Mouse (Mus musculus): Measurements from ENCODE around the gene Lrriq4. TPM values are rescaled to one million over a fixed set of nuclear protein-coding genes. Genes with fewer than 3 reads are reported as not detected.
"Not testable (repeated sequence)": the region's sequence is repeated elsewhere in the genome, so short reads cannot be mapped to it uniquely, and the experiment has no call there.

Gene Lrriq4
- polyA plus RNA-seq, 1 experiment from 2014 or later = not detected

DNA sequence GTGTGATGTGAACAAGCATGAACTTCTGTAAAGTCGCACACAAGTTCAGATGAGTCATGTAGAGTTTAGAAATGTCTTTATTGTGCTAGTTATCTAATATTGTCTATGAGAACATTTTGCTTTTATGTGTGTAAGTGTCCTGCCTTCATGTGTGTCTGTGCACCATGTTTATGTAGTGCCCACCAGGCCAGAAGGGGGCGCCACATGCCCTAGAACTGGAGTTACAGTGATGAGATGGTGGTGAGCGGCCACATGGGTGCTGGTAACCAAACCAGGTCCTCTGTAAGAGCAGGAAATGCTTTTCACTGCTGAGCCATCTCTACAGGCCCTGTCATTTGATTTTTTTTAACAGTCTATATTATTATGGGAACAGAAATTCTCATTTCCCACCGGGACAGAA lies 8.7 kb upstream of the Lrriq4 start:
- Histone ChIP-seq H3K36me3 (ENCODE audit: inconsistent target) (no peaks in the 10 kb centered on the region), H3K27ac (no peak overlapping the region), H3K79me2 (ENCODE audit: inconsistent target) (no peaks in the 10 kb centered on the region), H3K4me3 (ENCODE audit: inconsistent target) (no peak overlapping the region)
- WGBS (ENCODE audit: missing documents) = 83% methylated on average over 4 of the region's 4 CpGs

DNA sequence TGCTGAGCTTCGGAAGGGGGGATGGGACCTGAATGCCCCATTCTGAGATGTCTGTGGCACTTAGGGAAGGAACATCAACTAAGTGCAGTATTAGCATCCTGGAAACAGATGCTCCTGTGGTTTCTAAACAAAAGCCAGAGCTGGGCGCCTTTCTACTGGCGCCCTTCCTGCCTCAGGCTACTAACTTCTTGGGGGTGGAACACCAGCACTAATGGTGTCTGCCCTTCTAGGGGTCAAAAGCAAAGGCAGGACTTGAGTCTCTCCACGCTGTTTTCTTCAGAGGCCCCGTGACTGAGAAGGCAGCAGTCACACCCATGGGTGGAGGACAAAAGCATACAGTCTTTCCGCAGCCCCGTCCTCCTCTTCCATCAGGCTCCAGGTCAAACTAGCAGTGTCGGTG lies 2.5 kb downstream of the Lrriq4 start:
- no peak overlapping the region for H3K4me3 ChIP-seq (ENCODE audit: inconsistent target)
- WGBS (ENCODE audit: missing documents) = 75% methylated on average over 8 of the region's 8 CpGs

GRCm38 (mm10) chr3:30647440-30648090 lies 3.3 kb downstream of the Lrriq4 start, which contains the start of gene Lrrc34:
TSS of gene Lrrc34 (minus strand) at chr3:30647869.
- Histone ChIP-seq H3K27ac (no peak within 1 kb of the TSS), H3K79me2 (ENCODE audit: inconsistent target) (no peaks in the 10 kb centered on the region), H3K36me3 (ENCODE audit: inconsistent target) (no peaks in the 10 kb centered on the region), H3K4me3 (ENCODE audit: inconsistent target) (no peak within 1 kb of the TSS)
- 6% methylated on average over 25 of the region's 25 CpGs for WGBS (ENCODE audit: missing documents)

More for the DNA sequence above, 2.5 kb downstream of the Lrriq4 start:
- H3K27ac ChIP-seq = no peak overlapping the region
- H3K36me3 ChIP-seq (ENCODE audit: inconsistent target) = no peaks in the 10 kb centered on the region
- H3K79me2 ChIP-seq (ENCODE audit: inconsistent target) = no peaks in the 10 kb centered on the region

- WGBS (ENCODE audit: missing documents) = 88% methylated on average over 2 of the region's 2 CpGs
- Histone ChIP-seq H3K36me3 (ENCODE audit: inconsistent target) (no peaks in the 10 kb centered on the region), H3K4me3 (ENCODE audit: inconsistent target) (no peak overlapping the region), H3K79me2 (ENCODE audit: inconsistent target) (no peaks in the 10 kb centered on the region), H3K27ac (no peak overlapping the region)
These were observed 4.2 kb downstream of the Lrriq4 start for GRCm38 (mm10) chr3:30648466-30648865.

DNA sequence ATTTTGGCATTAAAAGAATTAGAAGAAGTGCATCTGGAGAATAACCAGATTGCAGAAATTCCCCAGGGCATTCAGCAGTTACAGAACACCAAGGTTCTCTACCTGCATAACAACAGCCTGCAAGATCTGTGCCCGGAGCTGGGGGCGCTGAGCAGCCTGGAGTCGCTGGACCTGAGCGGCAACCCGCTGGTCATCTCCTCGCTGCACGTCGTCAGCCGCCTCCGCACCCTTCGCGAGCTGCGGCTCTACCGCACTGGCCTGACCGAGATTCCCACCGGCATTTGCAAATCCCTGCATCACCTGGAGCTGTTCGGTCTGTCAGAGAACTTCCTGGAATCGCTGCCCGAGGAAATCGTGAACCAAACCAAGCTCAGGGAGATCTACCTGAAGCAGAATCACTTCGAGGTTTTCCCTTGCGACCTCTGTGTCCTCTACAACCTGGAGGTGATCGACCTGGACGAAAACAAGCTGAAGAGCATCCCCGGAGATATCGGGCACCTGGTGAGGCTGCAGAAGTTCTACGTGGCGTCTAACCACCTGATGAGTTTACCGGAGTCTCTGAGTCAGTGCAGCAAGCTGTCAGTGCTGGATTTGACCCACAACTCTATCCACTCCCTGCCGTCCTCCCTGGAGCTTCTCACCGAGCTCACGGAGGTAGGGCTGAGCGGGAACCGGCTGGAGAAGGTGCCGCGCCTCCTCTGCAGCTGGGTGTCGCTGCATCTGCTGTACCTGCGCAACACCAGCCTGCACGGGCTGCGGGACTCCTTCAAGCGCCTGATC lies 5.9 kb downstream of the Lrriq4 start:
- H3K79me2 ChIP-seq (ENCODE audit: inconsistent target) = no peaks in the 10 kb centered on the region
- H3K36me3 ChIP-seq (ENCODE audit: inconsistent target) = no peaks in the 10 kb centered on the region
- no peak overlapping the region for H3K27ac ChIP-seq
- 2% methylated on average over 41 of the region's 41 CpGs for WGBS (ENCODE audit: missing documents)
- H3K4me3 ChIP-seq (ENCODE audit: inconsistent target) = no peak overlapping the region

DNA sequence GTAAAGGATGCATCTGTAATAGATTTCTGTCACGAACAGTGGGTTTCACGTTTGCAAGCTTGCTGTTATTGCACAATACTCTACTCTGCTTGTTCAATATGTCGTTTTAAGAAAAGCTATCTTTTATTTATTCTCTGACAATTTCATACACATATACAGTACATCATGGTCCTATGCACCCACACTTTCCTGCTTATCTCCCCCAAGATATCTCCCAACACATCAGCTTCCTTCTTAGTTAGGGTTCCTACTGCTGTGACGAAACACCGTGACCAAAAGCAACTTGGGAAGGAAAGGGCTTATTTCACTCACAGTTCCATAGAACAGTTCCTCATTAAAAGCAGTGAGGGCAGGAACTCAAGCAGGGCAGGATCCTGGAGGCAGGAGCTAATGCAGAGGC lies 11.6 kb downstream of the Lrriq4 start:
- WGBS (ENCODE audit: missing documents) = 24% methylated on average over 5 of the region's 5 CpGs
- no peaks in the 10 kb centered on the region for H3K36me3 ChIP-seq (ENCODE audit: inconsistent target)
- H3K27ac ChIP-seq = no peak overlapping the region
- H3K4me3 ChIP-seq (ENCODE audit: inconsistent target) = no peak overlapping the region
- H3K79me2 ChIP-seq (ENCODE audit: inconsistent target) = no peaks in the 10 kb centered on the region

GRCm38 (mm10) chr3:30658486-30658885 lies 14.2 kb downstream of the Lrriq4 start:
- Histone ChIP-seq H3K79me2 (ENCODE audit: inconsistent target) (no peaks in the 10 kb centered on the region), H3K4me3 (ENCODE audit: inconsistent target) (no peak overlapping the region), H3K27ac (no peak overlapping the region), H3K36me3 (ENCODE audit: inconsistent target) (no peaks in the 10 kb centered on the region)
- 90% methylated on average over 9 of the region's 9 CpGs for WGBS (ENCODE audit: missing documents)

DNA sequence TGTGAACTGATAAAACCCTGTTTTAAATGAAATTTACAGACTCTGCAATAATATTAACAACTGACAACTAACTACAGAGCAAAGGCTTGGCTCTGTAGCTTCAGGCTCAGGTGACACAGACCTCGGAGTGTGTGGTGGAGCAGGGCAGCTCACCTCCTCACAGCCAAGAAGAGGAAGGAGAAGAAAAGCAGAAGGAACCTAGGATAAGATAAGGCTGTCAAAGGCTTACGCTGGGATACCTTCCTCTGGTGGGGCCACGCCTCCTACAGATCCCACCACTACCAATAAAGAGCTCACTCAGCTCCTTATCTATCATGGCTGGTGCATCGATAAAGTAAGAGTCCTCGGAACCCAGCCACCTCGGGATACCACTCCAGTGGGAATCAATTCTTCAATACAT lies 38.9 kb downstream of the Lrriq4 start:
- 52% methylated on average over 6 of the region's 6 CpGs for WGBS (ENCODE audit: missing documents)
- H3K36me3 ChIP-seq (ENCODE audit: inconsistent target) = no peaks in the 10 kb centered on the region
- no peak overlapping the region for H3K27ac ChIP-seq
- no peak overlapping the region for H3K4me3 ChIP-seq (ENCODE audit: inconsistent target)
- H3K79me2 ChIP-seq (ENCODE audit: inconsistent target) = no peaks in the 10 kb centered on the region

GRCm38 (mm10) chr3:30687216-30687615 lies 42.9 kb downstream of the Lrriq4 start:
- Histone ChIP-seq H3K4me3 (ENCODE audit: inconsistent target) (no peak overlapping the region), H3K27ac (no peak overlapping the region), H3K36me3 (ENCODE audit: inconsistent target) (no peaks in the 10 kb centered on the region), H3K79me2 (ENCODE audit: inconsistent target) (no peaks in the 10 kb centered on the region)
- WGBS (ENCODE audit: missing documents) = 89% methylated on average over 3 of the region's 3 CpGs

GRCm38 (mm10) chr3:30690976-30691375 lies 46.7 kb downstream of the Lrriq4 start:
- Histone ChIP-seq H3K36me3 (ENCODE audit: inconsistent target) (no peaks in the 10 kb centered on the region), H3K27ac (no peak overlapping the region), H3K79me2 (ENCODE audit: inconsistent target) (no peaks in the 10 kb centered on the region), H3K4me3 (ENCODE audit: inconsistent target) (no peak overlapping the region)
- 68% methylated on average over 7 of the region's 7 CpGs for WGBS (ENCODE audit: missing documents)

DNA sequence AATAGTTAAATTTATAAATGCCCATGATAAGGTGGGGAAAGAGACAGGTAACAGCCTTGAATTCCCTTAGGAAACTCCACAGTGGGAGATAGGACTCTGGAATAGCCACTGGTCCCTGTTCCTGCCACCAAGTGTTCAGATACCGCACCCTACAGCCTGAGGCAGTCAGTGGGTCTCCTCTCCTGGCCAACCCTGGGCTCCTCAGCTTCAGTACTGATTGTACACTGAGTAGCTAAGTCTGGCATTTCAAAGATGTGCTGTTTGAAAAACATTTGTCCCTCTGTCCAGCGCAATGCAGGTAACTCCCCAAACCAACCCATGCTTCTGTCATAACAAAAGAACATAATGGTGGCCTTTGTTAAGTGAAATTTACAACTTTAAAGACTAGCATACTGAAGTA lies 51.4 kb downstream of the Lrriq4 start:
- 92% methylated on average over 2 of the region's 2 CpGs for WGBS (ENCODE audit: missing documents)
- no peaks in the 10 kb centered on the region for H3K79me2 ChIP-seq (ENCODE audit: inconsistent target)
- H3K27ac ChIP-seq = no peak overlapping the region
- H3K4me3 ChIP-seq (ENCODE audit: inconsistent target) = no peak overlapping the region
- no peaks in the 10 kb centered on the region for H3K36me3 ChIP-seq (ENCODE audit: inconsistent target)

DNA sequence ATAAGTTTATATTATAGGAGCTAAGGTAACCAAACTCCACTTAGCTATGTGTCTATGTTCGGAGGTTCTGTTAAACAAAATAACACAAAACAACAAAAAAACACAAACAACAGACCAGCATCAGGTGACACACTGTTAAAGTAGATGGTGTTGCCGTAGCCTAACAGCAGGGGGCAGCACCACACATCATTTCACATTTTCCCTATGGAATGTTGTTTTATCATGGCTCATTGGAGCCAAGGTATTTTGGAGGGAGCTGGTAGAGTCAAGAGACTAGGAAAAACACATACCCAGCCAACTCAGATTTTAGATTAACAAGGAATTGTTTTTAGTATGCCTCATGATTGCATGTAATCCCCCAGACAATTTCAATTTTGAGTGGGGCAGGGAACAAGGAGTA lies 52.0 kb downstream of the Lrriq4 start:
- 31% methylated on average over 2 of the region's 2 CpGs for WGBS (ENCODE audit: missing documents)
- H3K4me3 ChIP-seq (ENCODE audit: inconsistent target) = no peak overlapping the region

GRCm38 (mm10) chr3:30697891-30698290 lies 53.6 kb downstream of the Lrriq4 start:
- Histone ChIP-seq H3K36me3 (ENCODE audit: inconsistent target) (no peaks in the 10 kb centered on the region), H3K27ac (no peak overlapping the region), H3K4me3 (ENCODE audit: inconsistent target) (no peak overlapping the region), H3K79me2 (ENCODE audit: inconsistent target) (no peaks in the 10 kb centered on the region)
- 92% methylated on average over 4 of the region's 4 CpGs for WGBS (ENCODE audit: missing documents)

More for the DNA sequence above, 52.0 kb downstream of the Lrriq4 start:
- H3K79me2 ChIP-seq (ENCODE audit: inconsistent target) = no peaks in the 10 kb centered on the region
- H3K36me3 ChIP-seq (ENCODE audit: inconsistent target) = no peaks in the 10 kb centered on the region
- no peak overlapping the region for H3K27ac ChIP-seq

DNA sequence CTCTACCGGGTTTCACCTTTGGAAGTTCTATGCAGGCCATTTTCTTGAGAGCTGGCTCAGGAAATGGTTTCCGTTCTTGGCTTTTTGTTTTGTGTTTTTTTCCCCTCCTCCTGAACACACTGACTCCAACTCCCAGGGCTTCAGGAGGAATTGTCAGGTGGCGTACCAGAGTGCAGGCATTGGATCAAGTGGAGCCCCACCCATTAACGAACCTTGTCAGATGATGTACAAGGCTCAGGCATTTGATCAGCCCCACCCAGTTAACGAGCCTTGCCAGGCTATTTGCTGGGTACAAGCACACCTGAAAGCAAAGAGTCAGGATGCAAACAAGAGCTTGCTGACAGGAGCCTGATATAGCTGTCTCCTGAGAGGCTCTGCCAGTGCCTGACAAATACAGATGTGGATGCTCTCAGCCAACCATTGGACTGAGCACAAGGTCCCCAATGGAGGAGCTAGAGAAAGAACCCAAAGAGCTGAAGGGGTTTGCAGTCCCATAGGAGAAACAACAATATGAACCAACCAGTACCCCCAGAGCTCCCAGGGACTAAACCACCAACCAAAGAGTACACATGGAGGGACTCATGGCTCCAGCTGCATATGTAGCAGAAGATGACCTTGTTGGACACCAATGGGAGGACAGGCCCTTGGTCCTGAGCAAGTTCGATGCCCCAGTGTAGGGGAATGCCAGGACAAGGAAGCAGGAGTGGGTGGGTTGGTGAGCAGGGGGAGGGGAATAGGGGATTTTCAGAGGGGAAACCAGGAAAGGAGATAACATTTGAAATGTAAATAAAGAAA lies 55.6 kb downstream of the Lrriq4 start, which contains the start of gene Lrrc31:
TSS of gene Lrrc31 (minus strand) at position 133 of the 795 bp plus-strand sequence.
- not testable (repeated sequence) for H3K79me2 ChIP-seq (ENCODE audit: inconsistent target); H3K36me3 ChIP-seq (ENCODE audit: inconsistent target); H3K27ac ChIP-seq; H3K4me3 ChIP-seq (ENCODE audit: inconsistent target)
- 84% methylated on average over 6 of the region's 6 CpGs for WGBS (ENCODE audit: missing documents)

GRCm38 (mm10) chr3:30705977-30706376 lies 61.7 kb downstream of the Lrriq4 start:
- H3K79me2 ChIP-seq (ENCODE audit: inconsistent target) = no peaks in the 10 kb centered on the region
- H3K36me3 ChIP-seq (ENCODE audit: inconsistent target) = no peaks in the 10 kb centered on the region
- no peak overlapping the region for H3K27ac ChIP-seq
- no peak overlapping the region for H3K4me3 ChIP-seq (ENCODE audit: inconsistent target)
- WGBS (ENCODE audit: missing documents) = 89% methylated on average over 3 of the region's 3 CpGs

Data from macrophage (primary cell).